Mouse (Mus musculus) MEL (cell line): ENCODE results near the gene Rnf212b. TPM values are rescaled to one million over a fixed set of nuclear protein-coding genes. Genes with fewer than 3 reads are reported as not detected.

Experiments
- DNase-seq: peaks from one replicate; pipeline ENCODE4 v3.0.0; 2011; ENCODE audit warnings: low read depth, low spot score
- H3K27ac ChIP-seq: 2 replicates; pipeline ENCODE4 v1.5.1; 2012; ENCODE audit warnings: low read depth, mild to moderate bottlenecking, control low read depth, low read length, moderate library complexity; ENCODE audit not compliant: control insufficient read depth
- H3K27me3 ChIP-seq, 2 experiments: fragments of 150-350 bp in 1 of 2; sonication (generic) in 1 of 2; 2 replicates each; pipeline ENCODE4 v1.6.1; 2012; ENCODE audit warnings: low read length in 2 of 2, mild to moderate bottlenecking in 2 of 2, improper control_type of control experiment in 1 of 2, moderate library complexity in 1 of 2; ENCODE audit not compliant: insufficient read depth in 2 of 2, control insufficient read depth in 1 of 2
- H3K36me3 ChIP-seq, 2 experiments: 2 replicates each; pipeline ENCODE4 v1.6.1; 2012 to 2014; ENCODE audit warnings: low read length in 2 of 2, improper control_type of control experiment in 1 of 2, inconsistent platforms in 1 of 2, mild to moderate bottlenecking in 1 of 2; ENCODE audit not compliant: insufficient read depth in 2 of 2, control insufficient read depth in 1 of 2
- H3K4me1 ChIP-seq, 2 experiments: fragments of 150-350 bp in 1 of 2; sonication (generic) in 1 of 2; 2 replicates each; pipeline ENCODE4 v1.6.1; 2012; ENCODE audit warnings: low read length in 2 of 2, improper control_type of control experiment in 1 of 2, mild to moderate bottlenecking in 1 of 2; ENCODE audit not compliant: insufficient read depth in 2 of 2, control insufficient read depth in 1 of 2
- H3K4me3 ChIP-seq, 2 experiments: fragments of 150-350 bp in 1 of 2; sonication (generic) in 1 of 2; 2 replicates each; pipeline ENCODE4 v1.5.1; 2012; ENCODE audit warnings: low read depth in 2 of 2, low read length in 2 of 2, mild to moderate bottlenecking in 2 of 2, moderate library complexity in 2 of 2, control low read depth in 1 of 2, improper control_type of control experiment in 1 of 2; ENCODE audit not compliant: control insufficient read depth in 1 of 2, insufficient read depth in 1 of 2
- H3K79me2 ChIP-seq: 2 replicates; pipeline ENCODE4 v1.6.1; 2012; ENCODE audit warnings: mild to moderate bottlenecking, low read length, moderate library complexity; ENCODE audit not compliant: control insufficient read depth, poor library complexity, insufficient read depth
- H3K9ac ChIP-seq: 2 replicates; pipeline ENCODE4 v1.6.1; 2012; ENCODE audit warnings: low read depth, mild to moderate bottlenecking, control low read depth, low read length, moderate library complexity; ENCODE audit not compliant: control insufficient read depth, poor library complexity, severe bottlenecking
- H3K9me3 ChIP-seq: fragments of 150-350 bp; sonication (generic); replicated peaks from 2 replicates; pipeline ENCODE4 v1.6.1; 2012; ENCODE audit warnings: mild to moderate bottlenecking, low read length, improper control_type of control experiment, moderate library complexity; ENCODE audit not compliant: insufficient read depth
- BHLHE40 ChIP-seq: IDR thresholded peaks from 2 replicates; pipeline ENCODE4 v1.6.1; 2012; ENCODE audit warnings: low read depth, mild to moderate bottlenecking, inconsistent platforms, low read length, improper control_type of control experiment, borderline replicate concordance
- CHD2 ChIP-seq: IDR thresholded peaks from 2 replicates; pipeline ENCODE4 v1.6.1; 2011; ENCODE audit warnings: low read length, improper control_type of control experiment
- CTCF ChIP-seq, 3 experiments: IDR thresholded peaks in 2 of 3; conservative IDR thresholded peaks in 1 of 3; 2 replicates each; pipeline ENCODE4 v1.5.1; 2011 to 2012; ENCODE audit warnings: low read length in 3 of 3, low read depth in 2 of 3, mild to moderate bottlenecking in 2 of 3, improper control_type of control experiment in 1 of 3, inconsistent platforms in 1 of 3, mixed read lengths in 1 of 3, moderate library complexity in 1 of 3; ENCODE audit not compliant: control insufficient read depth in 1 of 3, insufficient read depth in 1 of 3, poor library complexity in 1 of 3, severe bottlenecking in 1 of 3
- EP300 ChIP-seq, 2 experiments: IDR thresholded peaks; 2 replicates each; pipeline ENCODE4 v1.6.1; 2011; ENCODE audit warnings: improper control_type of control experiment in 2 of 2, low read length in 2 of 2, low read depth in 1 of 2, mild to moderate bottlenecking in 1 of 2
- GATA1 ChIP-seq: IDR thresholded peaks from 2 replicates; pipeline ENCODE4 v1.6.1; 2011; ENCODE audit warnings: low read depth, low read length, improper control_type of control experiment
- KAT2A ChIP-seq: conservative IDR thresholded peaks from 2 replicates; pipeline ENCODE4 v1.6.1; 2012; ENCODE audit warnings: low read depth, low read length, improper control_type of control experiment, inconsistent platforms
- MAFK ChIP-seq: IDR thresholded peaks from 2 replicates; pipeline ENCODE4 v1.6.1; 2011; ENCODE audit warnings: low read depth, mild to moderate bottlenecking, low read length, improper control_type of control experiment, borderline replicate concordance
- MAX ChIP-seq: IDR thresholded peaks from 2 replicates; pipeline ENCODE4 v1.6.1; 2011; ENCODE audit warnings: low read length, improper control_type of control experiment
- MXI1 ChIP-seq: IDR thresholded peaks from 2 replicates; pipeline ENCODE4 v1.6.1; 2011; ENCODE audit warnings: mild to moderate bottlenecking, low read depth, low read length, improper control_type of control experiment
- MYC ChIP-seq: IDR thresholded peaks from 2 replicates; pipeline ENCODE4 v1.6.1; 2011; ENCODE audit warnings: low read depth, mild to moderate bottlenecking, low read length, improper control_type of control experiment, moderate library complexity
- NELFE ChIP-seq: IDR thresholded peaks from 2 replicates; pipeline ENCODE4 v1.6.1; 2011; ENCODE audit warnings: low read depth, low read length, improper control_type of control experiment
- POLR2AphosphoS2 ChIP-seq: IDR thresholded peaks from 2 replicates; pipeline ENCODE4 v1.6.1; 2011; ENCODE audit warnings: low read length, improper control_type of control experiment
- RAD21 ChIP-seq: IDR thresholded peaks from 2 replicates; pipeline ENCODE4 v1.6.1; 2011; ENCODE audit warnings: mild to moderate bottlenecking, low read depth, low read length, improper control_type of control experiment
- RCOR1 ChIP-seq: IDR thresholded peaks from 2 replicates; pipeline ENCODE4 v1.6.1; 2012; ENCODE audit warnings: low read depth, mild to moderate bottlenecking, inconsistent platforms, low read length, improper control_type of control experiment
- SIN3A ChIP-seq: IDR thresholded peaks from 2 replicates; pipeline ENCODE4 v1.6.1; 2012; ENCODE audit warnings: low read length, improper control_type of control experiment, inconsistent platforms
- SMC3 ChIP-seq: IDR thresholded peaks from 2 replicates; pipeline ENCODE4 v1.6.1; 2011; ENCODE audit warnings: low read depth, low read length, improper control_type of control experiment
- TAL1 ChIP-seq: IDR thresholded peaks from 2 replicates; pipeline ENCODE4 v1.6.1; 2012; ENCODE audit warnings: mild to moderate bottlenecking, inconsistent platforms, low read length, moderate library complexity, mixed read lengths
- USF1 ChIP-seq: IDR thresholded peaks from 2 replicates; pipeline ENCODE4 v1.6.1; 2014; ENCODE audit warnings: low read depth, mild to moderate bottlenecking, inconsistent platforms, low read length, improper control_type of control experiment, moderate library complexity
- ZC3H11A ChIP-seq: IDR thresholded peaks from 2 replicates; pipeline ENCODE4 v1.6.1; 2012; ENCODE audit warnings: low read depth, mild to moderate bottlenecking, inconsistent platforms, low read length, improper control_type of control experiment
- ZKSCAN1 ChIP-seq: IDR thresholded peaks from 2 replicates; pipeline ENCODE4 v1.6.1; 2012; ENCODE audit warnings: low read depth, mild to moderate bottlenecking, inconsistent platforms, low read length, improper control_type of control experiment, moderate library complexity
- ZMIZ1 ChIP-seq: IDR thresholded peaks from 2 replicates; pipeline ENCODE4 v1.6.1; 2012; ENCODE audit warnings: low read depth, mild to moderate bottlenecking, inconsistent platforms, low read length, improper control_type of control experiment, moderate library complexity
- polyA plus RNA-seq, 2 experiments: library from polyadenylated mRNA; stranded (reverse) in 1 of 2; unstranded in 1 of 2; fragments of >175 nt in 1 of 2; fragments of >200 nt in 1 of 2; gene quantifications; 2 replicates each; pipeline versions ENCODE4 v1.2.1 to v1.2.4; 2012; ENCODE audit warnings: low replicate concordance in 2 of 2, low read depth in 1 of 2; ENCODE audit not compliant: insufficient read length in 2 of 2, insufficient read depth in 1 of 2, missing spikeins in 1 of 2
- total RNA-seq: library from RNA; depleted of rRNA; stranded (reverse); fragments of 300-350 nt; gene quantifications from 2 replicates; pipeline ENCODE4 v1.2.3, GENCODE M21; 2012

Rnf212b gene
- total and polyA plus RNA-seq, 3 experiments = not detected

DNA sequence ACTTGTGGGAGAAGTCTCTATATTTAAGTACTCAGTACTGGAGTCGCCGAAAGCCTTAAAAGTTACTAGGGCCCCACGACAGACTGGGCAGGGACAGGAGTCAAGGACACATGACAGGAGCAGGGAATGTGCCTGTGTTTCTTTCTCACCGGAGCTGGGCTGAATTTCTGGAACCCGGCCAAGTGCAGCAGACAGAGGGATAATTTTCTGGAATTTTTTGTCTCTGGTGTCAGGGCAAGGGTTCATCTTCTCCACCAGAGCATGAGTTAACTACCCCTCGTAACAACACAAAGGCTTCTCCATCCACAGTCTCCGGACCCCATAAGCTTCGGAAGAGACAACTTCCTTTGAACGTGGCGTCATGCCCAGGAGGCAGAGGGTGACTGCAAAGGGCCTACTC, 27.5 kb upstream of the Rnf212b start:
- DNase-seq = peak; percentile 37
- no peak overlapping the region for H3K27ac ChIP-seq
- TF ChIP-seq EP300 (IDR thresholded peaks at IDR 0.05; ENCODE audit: low read depth in 1 of 2, low read length in 2 of 2) (no peak), MXI1 (no peak), ZMIZ1 (no peak), CTCF (IDR thresholded peaks at IDR 0.05 in 2 of 3, conservative IDR thresholded peaks at IDR 0.05 in 1 of 3; ENCODE audit: control insufficient read depth in 1 of 3, insufficient read depth in 1 of 3, low read depth in 2 of 3, low read length in 3 of 3, poor library complexity in 1 of 3, severe bottlenecking in 1 of 3) (no peak), BHLHE40 (no peak), POLR2AphosphoS2 (no peak), MAFK (no peak)
- H3K4me1 ChIP-seq = peaks cover 0 to 19% of the 10 kb centered on the region in 2 experiments; a peak in 2 of 4 replicates
- peaks cover 0 to 11% of the 10 kb centered on the region in 2 experiments; a peak in 2 of 4 replicates for H3K36me3 ChIP-seq
- peaks cover 0 to 2% of the 10 kb centered on the region in 2 experiments; a peak in 2 of 4 replicates for H3K27me3 ChIP-seq
- peak overlapping the region; percentile 2; the same call in 1 of the 2 replicates for H3K9ac ChIP-seq
- H3K9me3 ChIP-seq = no peaks in the 10 kb centered on the region
- H3K79me2 ChIP-seq = no peaks in the 10 kb centered on the region
- H3K4me3 ChIP-seq = peak overlapping the region in 1 of 2 experiments; percentile 15; a peak in 2 of 4 replicates

DNA sequence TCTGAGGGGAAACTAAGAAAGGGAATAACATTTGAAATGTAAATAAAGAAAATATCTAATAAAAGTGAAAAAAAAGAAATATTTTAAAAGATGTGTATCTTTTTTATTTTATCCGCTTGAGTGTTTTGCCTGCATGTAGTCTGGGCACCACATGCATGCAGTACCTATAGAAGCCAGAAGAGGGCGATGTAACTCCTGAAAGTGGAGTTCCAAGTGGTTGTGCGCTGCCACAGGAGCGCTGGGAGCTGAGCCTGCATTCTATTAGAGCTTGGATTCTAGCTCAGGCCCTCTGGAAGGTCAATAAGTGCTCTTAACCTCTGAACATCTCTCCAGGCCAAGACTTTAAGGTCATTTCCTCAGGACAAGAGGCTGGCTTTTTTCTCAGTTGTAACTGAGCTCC, 26.7 kb upstream of the Rnf212b start:
- Histone ChIP-seq H3K4me1 (peaks cover 0 to 19% of the 10 kb centered on the region in 2 experiments; a peak in 2 of 4 replicates), H3K27ac (no peak overlapping the region), H3K36me3 (peaks cover 0 to 11% of the 10 kb centered on the region in 2 experiments; a peak in 2 of 4 replicates), H3K4me3 (no peak overlapping the region), H3K9ac (no peak overlapping the region), H3K27me3 (no peaks in the 10 kb centered on the region), H3K9me3 (no peaks in the 10 kb centered on the region), H3K79me2 (no peaks in the 10 kb centered on the region)
- no peak for TF ChIP-seq ZKSCAN1
- TF ChIP-seq MAX = no peak
- TF ChIP-seq SMC3 = peak; percentile 41
- no peak for TF ChIP-seq CHD2
- TF ChIP-seq CTCF (IDR thresholded peaks at IDR 0.05 in 2 of 3, conservative IDR thresholded peaks at IDR 0.05 in 1 of 3; ENCODE audit: control insufficient read depth in 1 of 3, insufficient read depth in 1 of 3, low read depth in 2 of 3, low read length in 3 of 3, poor library complexity in 1 of 3, severe bottlenecking in 1 of 3) = peak; percentile 25 to 36 (median 28); a peak in 4 of 6 replicates
- TF ChIP-seq MYC = no peak
- TF ChIP-seq SIN3A = no peak
- no peak for TF ChIP-seq USF1
- TF ChIP-seq RAD21 = peak; percentile 29
- TF ChIP-seq ZMIZ1 = no peak
- TF ChIP-seq GATA1 = no peak
- peak; percentile 3; the same call in 1 of the 2 replicates for TF ChIP-seq ZC3H11A
- TF ChIP-seq KAT2A = no peak
- TF ChIP-seq NELFE = no peak
- TF ChIP-seq TAL1 = no peak
- no peak for TF ChIP-seq RCOR1
- DNase-seq = peak; percentile 37
